Mouse (Mus musculus) megakaryocyte, embryonic 14.5 days (primary cell): Measurements from ENCODE around the gene Coq10a.

Source experiments
- FLI1 ChIP-seq: IDR thresholded peaks from 2 replicates; pipeline ENCODE4 v1.6.1; 2012; ENCODE audit warnings: low read length, inconsistent platforms, mixed read lengths
- GATA1 ChIP-seq: IDR thresholded peaks from 3 replicates; pipeline ENCODE4 v1.6.1; 2012; ENCODE audit warnings: mixed read lengths, low read length, inconsistent platforms, borderline replicate concordance

DNA sequence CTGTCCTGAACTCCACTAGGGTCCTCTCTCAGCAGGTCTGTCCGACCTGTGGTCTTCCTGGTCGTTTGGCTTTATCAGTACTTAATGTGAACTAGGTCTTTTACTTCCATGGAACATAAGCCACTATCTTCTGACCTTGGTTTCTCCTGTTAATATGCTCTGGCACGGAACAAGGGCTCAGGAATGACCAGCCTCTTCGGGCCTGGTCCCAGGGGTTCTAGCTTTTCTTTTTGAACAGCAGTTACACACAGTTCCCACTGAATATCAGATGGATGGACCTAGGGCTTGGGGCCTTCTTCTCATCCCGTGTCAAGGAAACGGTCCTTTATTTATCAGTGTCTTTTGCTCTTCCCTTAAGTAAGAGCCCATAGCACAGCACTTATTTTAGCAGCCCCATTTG, 7.0 kb downstream of the Coq10a start:
- TF ChIP-seq GATA1 (no peak), FLI1 (no peak)
